11 mouse cellular contexts compared by ENCODE assay signal in the genomic region with DNA sequence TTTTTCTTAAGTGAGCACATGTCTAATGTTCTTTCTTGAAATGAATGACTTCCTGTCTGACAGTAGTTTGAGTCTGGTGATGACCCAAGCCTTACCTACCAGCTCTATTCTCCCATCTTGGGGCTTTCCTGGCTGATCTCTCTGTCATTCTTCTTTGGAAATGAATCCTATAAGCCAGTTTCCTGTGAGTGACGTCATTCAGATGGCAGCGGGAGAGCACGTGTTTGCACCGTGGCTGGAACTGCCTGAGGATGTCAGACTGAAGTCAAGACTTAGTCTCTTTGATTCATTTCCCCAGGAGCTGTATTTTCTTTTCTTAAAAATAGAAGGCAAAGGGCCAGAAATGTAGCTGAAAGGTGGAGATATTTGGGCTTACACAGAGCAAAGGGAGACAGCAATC. TPM values are rescaled to one million over a fixed set of nuclear protein-coding genes. Genes with fewer than 3 reads are reported as not detected.
A peak's percentile ranks its signal among the peaks of the same experiment; 100 is the strongest.
DNase-seq lines count a peak whose midpoint lies in the region; ATAC-seq and TF ChIP-seq lines count a peak whose summit lies in the region.
"Had no signal": no experiment of that assay in that cellular context is flagged by ENCODE, and none has a peak within 500 bp of the region (broad histone marks: within the 10 kb centered on the region; RNA-seq: fewer than 3 reads in every experiment).

No protein-coding gene starts in this region.

- no peak overlapping the region for H3K4me2 ChIP-seq in heart, embryonic 12.5 days
- no peak overlapping the region for H3K4me2 ChIP-seq in midbrain, embryonic 13.5 days (replicated peaks)
- H3K4me2 ChIP-seq: limb, embryonic 13.5 days; neural tube, embryonic 13.5 days had no signal

- no peak for TF ChIP-seq CTCF in heart, adult 2 months (IDR thresholded peaks at IDR 0.05)

- TF ChIP-seq POLR2A in heart, adult 2 months (IDR thresholded peaks at IDR 0.05; ENCODE audit: insufficient read depth, low read depth, low read length), result no peak

- H3K9me3 ChIP-seq in heart, embryonic 12.5 days (replicated peaks), result no peaks in the 10 kb centered on the region
- no peaks in the 10 kb centered on the region for H3K9me3 ChIP-seq in midbrain, embryonic 13.5 days
- H3K9me3 ChIP-seq: limb, embryonic 13.5 days; neural tube, embryonic 13.5 days had no signal

- H3K4me3 ChIP-seq in heart, adult 2 months, result no peak overlapping the region
- H3K4me3 ChIP-seq in heart, embryonic 12.5 days, result no peak overlapping the region
- no peak overlapping the region for H3K4me3 ChIP-seq in midbrain, embryonic 13.5 days (replicated peaks)
- H3K4me3 ChIP-seq: layer of hippocampus, adult 2 months; limb, embryonic 13.5 days; neural tube, embryonic 13.5 days had no signal

- H3K79me2 ChIP-seq in heart, adult 2 months (replicated peaks; ENCODE audit: control insufficient read depth, insufficient read depth, low read length), result no peaks in the 10 kb centered on the region

- H3K27me3 ChIP-seq in heart, adult 2 months (ENCODE audit: control insufficient read depth, insufficient read depth, low read length), result no peaks in the 10 kb centered on the region
- H3K27me3 ChIP-seq in heart, embryonic 12.5 days (replicated peaks), result no peaks in the 10 kb centered on the region
- no peaks in the 10 kb centered on the region for H3K27me3 ChIP-seq in midbrain, embryonic 13.5 days
- H3K27me3 ChIP-seq: limb, embryonic 13.5 days; neural tube, embryonic 13.5 days had no signal

- no peak for ATAC-seq in heart, embryonic 12.5 days (ENCODE audit: insufficient number of reproducible peaks, low FRiP score)
- ATAC-seq in CD4-positive, CD25-positive, alpha-beta regulatory T cell, adult 4 months, result peak; percentile 82
- no peak for ATAC-seq in midbrain, embryonic 13.5 days

- no peak for TF ChIP-seq EP300 in heart, adult 2 months (IDR thresholded peaks at IDR 0.05; ENCODE audit: insufficient read depth, low read depth, low read length)

- peaks cover 3% of the 10 kb centered on the region; the same call in 1 of the 2 replicates for H3K36me3 ChIP-seq in heart, adult 2 months (ENCODE audit: control insufficient read depth, insufficient read depth, low read length)
- peaks cover 17% of the 10 kb centered on the region for H3K36me3 ChIP-seq in heart, embryonic 12.5 days
- peaks cover 26% of the 10 kb centered on the region for H3K36me3 ChIP-seq in midbrain, embryonic 13.5 days

- WGBS in heart, adult 2 months, result 27% methylated on average over 4 of the region's 4 CpGs
- WGBS in heart, embryonic 12.5 days, result 57% methylated on average over 4 of the region's 4 CpGs
- 84% methylated on average over 4 of the region's 4 CpGs for WGBS in midbrain, embryonic 13.5 days

- H3K27ac ChIP-seq in heart, adult 2 months, result peak overlapping the region; percentile 45
- H3K27ac ChIP-seq in heart, embryonic 12.5 days (ENCODE audit: poor library complexity, severe bottlenecking), result no peak overlapping the region
- no peak overlapping the region for H3K27ac ChIP-seq in midbrain, embryonic 13.5 days
- H3K27ac ChIP-seq: layer of hippocampus, adult 2 months; limb, embryonic 13.5 days; neural tube, embryonic 13.5 days had no signal

- no peak overlapping the region for H3K9ac ChIP-seq in heart, adult 2 months (ENCODE audit: low read depth, low read length)
- no peak overlapping the region for H3K9ac ChIP-seq in heart, embryonic 12.5 days
- H3K9ac ChIP-seq in midbrain, embryonic 13.5 days (replicated peaks), result no peak overlapping the region
- H3K9ac ChIP-seq: limb, embryonic 13.5 days; neural tube, embryonic 13.5 days had no signal

- peaks cover 3% of the 10 kb centered on the region for H3K4me1 ChIP-seq in heart, adult 2 months (ENCODE audit: control insufficient read depth, insufficient read depth, low read length)
- peaks cover 6% of the 10 kb centered on the region; the same call in 1 of the 2 replicates for H3K4me1 ChIP-seq in heart, embryonic 12.5 days (replicated peaks)
- no peaks in the 10 kb centered on the region for H3K4me1 ChIP-seq in midbrain, embryonic 13.5 days (replicated peaks)
- H3K4me1 ChIP-seq: limb, embryonic 13.5 days; neural tube, embryonic 13.5 days had no signal

- DNase-seq in heart, adult 2 months, result no peak
- DNase-seq in brain, adult 2 months (ENCODE audit: low read depth, low spot score), result peak; percentile 23
- peak; percentile 62 for DNase-seq in kidney, postnatal 10 days
- no peak for DNase-seq in layer of hippocampus, adult 9-10 months (ENCODE audit: low spot score)
- DNase-seq in thymus, postnatal 36 days, result no peak

- intact Hi-C loops in heart, adult 2 months (cut with DNase I), result loop anchor here (5.0 kb wide), 1 partner anchor 52 kb away; no protein-coding TSS in a partner anchor

RNA-seq across cellular contexts. Expression of a gene that starts 42.3 kb away (rescaled TPM):
- 1 to 10 TPM; 8.0 to 8.1 TPM for total RNA-seq in heart, adult 2 months (2021)
- 2.7 and 4.3 TPM in 2 replicates for polyA plus RNA-seq in heart, adult 2 months (2012; rRNA removed)
- polyA plus RNA-seq in heart, embryonic 12.5 days (2016; fragmentation: Nextera tagmentation; extraction: Ambion mirVana), result 16.6 and 18.3 TPM in 2 replicates
- 10 to 100 TPM; 29.4 to 39.4 TPM for polyA plus RNA-seq in CD4-positive, CD25-positive, alpha-beta regulatory T cell, adult 4 months (2017; shearing (Covaris generic))
- 24.5 and 24.6 TPM in 2 replicates for polyA plus RNA-seq in midbrain, embryonic 13.5 days (2015; fragmentation: Nextera tagmentation; extraction: Ambion mirVana)

Comparison
In these comparisons a context has a peak if more than half of its experiments do, and no peak if none do; other contexts are left out.
1. DNase-seq: peak in brain, adult 2 months (single experiment) and kidney, postnatal 10 days (single experiment); none in heart, adult 2 months (0 of 2), layer of hippocampus, adult 9-10 months (single experiment) and thymus, postnatal 36 days (0 of 2).